Mouse (Mus musculus) heart, postnatal 0 days (tissue): ENCODE data around the gene Aig1. TPM values are rescaled to one million over a fixed set of nuclear protein-coding genes. Genes with fewer than 3 reads are reported as not detected.

ENCODE experiments used
- ATAC-seq: fragments of 200-750 bp; cut with Nextera tagmentation; 2 replicates; pipeline ENCODE4 v1.8.0; 2017; ENCODE audit warnings: low read depth, moderate number of reproducible peaks, moderate library complexity; ENCODE audit not compliant: insufficient read depth
- DNase-seq: peaks from one replicate; pipeline ENCODE4 v3.0.0-alpha.2; 2016; ENCODE audit warnings: low spot score
- H3K27ac ChIP-seq: fragments of 300-500 bp; sonication (generic); 2 replicates; pipeline ENCODE4 v1.5.1; 2014; ENCODE audit warnings: low read depth, mild to moderate bottlenecking
- H3K27me3 ChIP-seq: fragments of 300-500 bp; sonication (generic); 2 replicates; pipeline ENCODE4 v1.6.1; 2014; ENCODE audit warnings: low read length, mixed read lengths; ENCODE audit not compliant: control insufficient read depth, insufficient read depth
- H3K36me3 ChIP-seq: fragments of 300-500 bp; sonication (generic); replicated peaks from 2 replicates; pipeline ENCODE4 v1.6.1; 2014; ENCODE audit warnings: low read length, mixed read lengths; ENCODE audit not compliant: control insufficient read depth, insufficient read depth
- H3K4me1 ChIP-seq: fragments of 300-500 bp; sonication (generic); 2 replicates; pipeline ENCODE4 v1.6.1; 2014; ENCODE audit warnings: antibody characterized with exemption; ENCODE audit not compliant: control insufficient read depth, insufficient read depth
- H3K4me2 ChIP-seq: fragments of 300-500 bp; sonication (generic); 2 replicates; pipeline ENCODE4 v1.6.1; 2014; ENCODE audit warnings: low read depth, mild to moderate bottlenecking, low read length, moderate library complexity
- H3K4me3 ChIP-seq: fragments of 300-500 bp; sonication (generic); 2 replicates; pipeline ENCODE4 v1.5.1; 2014; ENCODE audit warnings: low read depth, low read length
- H3K9ac ChIP-seq: fragments of 300-500 bp; sonication (generic); replicated peaks from 2 replicates; pipeline ENCODE4 v1.6.1; 2014; ENCODE audit warnings: low read depth, low read length, mixed read lengths
- H3K9me3 ChIP-seq: fragments of 300-500 bp; sonication (generic); replicated peaks from 2 replicates; pipeline ENCODE4 v1.6.1; 2016; ENCODE audit warnings: low read length; ENCODE audit not compliant: control insufficient read depth
- CTCF ChIP-seq: IDR thresholded peaks from 2 replicates; pipeline ENCODE4 v1.5.1; 2016; ENCODE audit warnings: antibody characterized with exemption, control low read depth, low read depth
- EP300 ChIP-seq: IDR thresholded peaks from 2 replicates; pipeline ENCODE4 v1.6.1; 2016; ENCODE audit warnings: antibody characterized with exemption, low read depth
- WGBS: fragments of 180-500 bp; shearing (Covaris S2); extraction: QIAGEN DNeasy Blood & Tissue Kit; methylation state at CpG from one replicate; pipeline ENCODE4 v1.1.7; 2014; 5-methylcytosine and 5-hydroxymethylcytosine counted together
- polyA plus RNA-seq: library from polyadenylated mRNA; unstranded; fragments of >200 nt; fragmentation: Nextera tagmentation; extraction: Ambion mirVana; gene quantifications from 2 replicates; pipeline ENCODE4 v1.2.1, GENCODE M21; 2015
- total RNA-seq: library from RNA; depleted of rRNA; stranded (reverse); fragments of >200 nt; gene quantifications from 2 replicates; pipeline ENCODE4 v1.2.3, GENCODE M21; 2014; ENCODE audit warnings: low replicate concordance

Gene Aig1
- total and polyA plus RNA-seq, 2 experiments from 2014 or later = 77.4 to 147 TPM

- H3K27ac ChIP-seq = no peak overlapping the region
- no peak overlapping the region for H3K4me3 ChIP-seq
- H3K9me3 ChIP-seq = no peaks in the 10 kb centered on the region
- DNase-seq = no peak
- TF ChIP-seq EP300 = no peak
- TF ChIP-seq CTCF = no peak
- H3K27me3 ChIP-seq = no peaks in the 10 kb centered on the region
- no peak overlapping the region for H3K9ac ChIP-seq
- H3K4me1 ChIP-seq = peaks cover 5% of the 10 kb centered on the region
- H3K4me2 ChIP-seq = no peak overlapping the region
- WGBS = 64% methylated on average over 3 of the region's 3 CpGs
- no peaks in the 10 kb centered on the region for H3K36me3 ChIP-seq
- no peak for ATAC-seq
These were observed 25.0 kb downstream of the Aig1 start for GRCm38 (mm10) chr10:13843746-13844145.

- Histone ChIP-seq H3K4me3 (no peak overlapping the region), H3K9me3 (no peaks in the 10 kb centered on the region), H3K4me1 (peaks cover 5% of the 10 kb centered on the region), H3K27ac (0 out of 2 replicates have a peak overlapping the region, but pooled peaks have one; percentile 48), H3K27me3 (no peaks in the 10 kb centered on the region), H3K4me2 (peak overlapping the region; percentile 4; the same call in 1 of the 2 replicates), H3K9ac (no peak overlapping the region), H3K36me3 (no peaks in the 10 kb centered on the region)
- TF ChIP-seq EP300 (no peak), CTCF (no peak)
- 30% methylated on average over 8 of the region's 8 CpGs for WGBS
- DNase-seq (peak; percentile 85), ATAC-seq (peak; percentile 89)
These were observed 25.9 kb downstream of the Aig1 start for GRCm38 (mm10) chr10:13842855-13843254.

- Histone ChIP-seq H3K4me3 (no peak overlapping the region), H3K4me2 (no peak overlapping the region), H3K9me3 (no peaks in the 10 kb centered on the region), H3K4me1 (peaks cover 5% of the 10 kb centered on the region), H3K9ac (no peak overlapping the region), H3K27ac (no peak overlapping the region), H3K27me3 (no peaks in the 10 kb centered on the region), H3K36me3 (no peaks in the 10 kb centered on the region)
- ATAC-seq = no peak
- TF ChIP-seq CTCF (no peak), EP300 (no peak)
- no peak for DNase-seq
- 71% methylated on average over 6 of the region's 6 CpGs for WGBS
These were observed 30.2 kb downstream of the Aig1 start for GRCm38 (mm10) chr10:13838511-13839126.

- no peak for TF ChIP-seq CTCF
- TF ChIP-seq EP300 = no peak
- Histone ChIP-seq H3K4me2 (no peak overlapping the region), H3K36me3 (no peaks in the 10 kb centered on the region), H3K4me1 (no peaks in the 10 kb centered on the region), H3K27me3 (no peaks in the 10 kb centered on the region), H3K27ac (no peak overlapping the region), H3K9ac (no peak overlapping the region), H3K4me3 (no peak overlapping the region), H3K9me3 (no peaks in the 10 kb centered on the region)
- ATAC-seq (no peak), DNase-seq (no peak)
- 85% methylated on average over 21 of the region's 21 CpGs for WGBS
These were observed 30.9 kb downstream of the Aig1 start for GRCm38 (mm10) chr10:13837709-13838456.

GRCm38 (mm10) chr10:13836956-13837355 is 31.8 kb downstream of the Aig1 start:
- TF ChIP-seq CTCF (no peak), EP300 (no peak)
- no peak for ATAC-seq
- no peak overlapping the region for H3K9ac ChIP-seq
- H3K4me1 ChIP-seq = peaks cover 7% of the 10 kb centered on the region; the same call in 1 of the 2 replicates
- no peaks in the 10 kb centered on the region for H3K9me3 ChIP-seq
- H3K4me3 ChIP-seq = no peak overlapping the region
- no peaks in the 10 kb centered on the region for H3K27me3 ChIP-seq
- no peak overlapping the region for H3K27ac ChIP-seq
- 89% methylated on average over 9 of the region's 9 CpGs for WGBS
- H3K4me2 ChIP-seq = no peak overlapping the region
- no peak for DNase-seq
- no peaks in the 10 kb centered on the region for H3K36me3 ChIP-seq
